8 mouse cellular contexts compared by ENCODE assay signal in genomic region chr6:121635878-121636371, GRCm38 (mm10). TPM values are rescaled to one million over a fixed set of nuclear protein-coding genes. Genes with fewer than 3 reads are reported as not detected.
A peak's percentile ranks its signal among the peaks of the same experiment; 100 is the strongest.
DNase-seq lines count a peak whose midpoint lies in the region; ATAC-seq and TF ChIP-seq lines count a peak whose summit lies in the region.
"Had no signal": no experiment of that assay in that cellular context is flagged by ENCODE, and none has a peak within 500 bp of the region (broad histone marks: within the 10 kb centered on the region; RNA-seq: fewer than 3 reads in every experiment).

No protein-coding gene starts in this region.

- no peaks in the 10 kb centered on the region for H3K27me3 ChIP-seq in lung, embryonic 15.5 days
- H3K27me3 ChIP-seq in embryonic facial prominence, embryonic 11.5 days (ENCODE audit: control insufficient read depth, insufficient read depth, low read length): no peaks in the 10 kb centered on the region
- no peaks in the 10 kb centered on the region for H3K27me3 ChIP-seq in intestine, embryonic 15.5 days (replicated peaks)
- H3K27me3 ChIP-seq in limb, embryonic 14.5 days (ENCODE audit: control insufficient read depth, insufficient read depth, low read length): no peaks in the 10 kb centered on the region

- H3K4me1 ChIP-seq in lung, embryonic 15.5 days: peaks cover 13% of the 10 kb centered on the region; the same call in 1 of the 2 replicates
- H3K4me1 ChIP-seq in embryonic facial prominence, embryonic 11.5 days (ENCODE audit: control insufficient read depth, insufficient read depth, low read length): no peaks in the 10 kb centered on the region
- no peaks in the 10 kb centered on the region for H3K4me1 ChIP-seq in intestine, embryonic 15.5 days (replicated peaks)
- H3K4me1 ChIP-seq in limb, embryonic 14.5 days (ENCODE audit: control insufficient read depth, insufficient read depth, low read length): no peaks in the 10 kb centered on the region

- 5% methylated on average over 12 of the region's 12 CpGs for WGBS in lung, embryonic 15.5 days
- 2% methylated on average over 12 of the region's 12 CpGs for WGBS in embryonic facial prominence, embryonic 11.5 days
- WGBS in intestine, embryonic 15.5 days: 7% methylated on average over 12 of the region's 12 CpGs
- 6% methylated on average over 12 of the region's 12 CpGs for WGBS in limb, embryonic 14.5 days

- no peak for TF ChIP-seq POLR2A in limb, embryonic 14.5 days (IDR thresholded peaks at IDR 0.05; ENCODE audit: borderline replicate concordance, extremely low read depth, insufficient read depth, insufficient read length)

- peak overlapping the region; percentile 46 for H3K4me2 ChIP-seq in lung, embryonic 15.5 days
- H3K4me2 ChIP-seq in embryonic facial prominence, embryonic 11.5 days (ENCODE audit: low read depth, low read length): peak overlapping the region; percentile 45
- peak overlapping the region; percentile 29 for H3K4me2 ChIP-seq in intestine, embryonic 15.5 days (replicated peaks)
- H3K4me2 ChIP-seq in limb, embryonic 14.5 days (replicated peaks; ENCODE audit: low read depth, low read length, severe bottlenecking): peak overlapping the region; percentile 35

- H3K9me3 ChIP-seq in lung, embryonic 15.5 days: no peaks in the 10 kb centered on the region
- no peaks in the 10 kb centered on the region for H3K9me3 ChIP-seq in embryonic facial prominence, embryonic 11.5 days (replicated peaks; ENCODE audit: control insufficient read depth, low read length)
- no peaks in the 10 kb centered on the region for H3K9me3 ChIP-seq in intestine, embryonic 15.5 days
- H3K9me3 ChIP-seq in limb, embryonic 14.5 days (ENCODE audit: control insufficient read depth, low read length): no peaks in the 10 kb centered on the region

- no peaks in the 10 kb centered on the region for H3K36me3 ChIP-seq in lung, embryonic 15.5 days
- H3K36me3 ChIP-seq in embryonic facial prominence, embryonic 11.5 days (replicated peaks; ENCODE audit: control insufficient read depth, insufficient read depth, low read depth, low read length): no peaks in the 10 kb centered on the region
- no peaks in the 10 kb centered on the region for H3K36me3 ChIP-seq in intestine, embryonic 15.5 days
- no peaks in the 10 kb centered on the region for H3K36me3 ChIP-seq in limb, embryonic 14.5 days (ENCODE audit: control insufficient read depth, insufficient read depth, low read length)

- peak; percentile 75; the same call in 1 of the 2 replicates for ATAC-seq in lung, embryonic 15.5 days (ENCODE audit: borderline replicate concordance, extremely low read depth, low FRiP score, low TSS enrichment)
- no peak; the same call in 1 of the 2 replicates for ATAC-seq in embryonic facial prominence, embryonic 11.5 days (replicated peaks; ENCODE audit: insufficient number of reproducible peaks, low FRiP score, low TSS enrichment, low read depth)
- no peak for ATAC-seq in intestine, embryonic 15.5 days
- no peak for ATAC-seq in limb, embryonic 14.5 days (ENCODE audit: low FRiP score, low read depth)
- no peak for ATAC-seq in granulocyte monocyte progenitor cell, adult 5-6 weeks (replicated peaks; ENCODE audit: poor library complexity, severe bottlenecking)

- peak overlapping the region; percentile 19; the same call in 1 of the 2 replicates for H3K27ac ChIP-seq in lung, embryonic 15.5 days
- no peak overlapping the region for H3K27ac ChIP-seq in embryonic facial prominence, embryonic 11.5 days (replicated peaks; ENCODE audit: low read depth, low read length)
- no peak overlapping the region for H3K27ac ChIP-seq in intestine, embryonic 15.5 days
- H3K27ac ChIP-seq in limb, embryonic 14.5 days (replicated peaks; ENCODE audit: low read depth, low read length): no peak overlapping the region
- H3K27ac ChIP-seq: macrophage had no signal

- no peak for DNase-seq in lung, adult 18-20 months
- peak; percentile 52 for DNase-seq in embryonic facial prominence, embryonic 11.5 days (ENCODE audit: low spot score)
- peak; percentile 5 for DNase-seq in limb, embryonic 14.5 days (ENCODE audit: low spot score)
- peak; percentile 3 for DNase-seq in right cerebral cortex, adult 18-20 months

- peak overlapping the region; percentile 8 for H3K4me3 ChIP-seq in lung, embryonic 15.5 days
- peak overlapping the region; percentile 10; the same call in 1 of the 2 replicates for H3K4me3 ChIP-seq in embryonic facial prominence, embryonic 11.5 days (ENCODE audit: low read depth, low read length)
- H3K4me3 ChIP-seq in intestine, embryonic 15.5 days (replicated peaks): no peak overlapping the region
- H3K4me3 ChIP-seq in limb, embryonic 14.5 days (replicated peaks; ENCODE audit: low read length): peak overlapping the region; percentile 11; the same call in 1 of the 2 replicates

- H3K9ac ChIP-seq in lung, embryonic 15.5 days: no peak overlapping the region
- H3K9ac ChIP-seq in embryonic facial prominence, embryonic 11.5 days (replicated peaks; ENCODE audit: low read length): peak overlapping the region; percentile 30
- H3K9ac ChIP-seq in intestine, embryonic 15.5 days: no peak overlapping the region
- peak overlapping the region; percentile 48; the same call in 1 of the 2 replicates for H3K9ac ChIP-seq in limb, embryonic 14.5 days (ENCODE audit: low read depth, low read length, severe bottlenecking)

RNA-seq across cellular contexts. Expression of gene A2m, which starts 0.7 kb away (rescaled TPM):
- polyA plus RNA-seq in lung, embryonic 15.5 days (2015; fragmentation: Nextera tagmentation; extraction: Ambion mirVana): 7.7 and 7.8 TPM in 2 replicates
- 1.6 and 2.6 TPM in 2 replicates for polyA plus RNA-seq in embryonic facial prominence, embryonic 11.5 days (2014; fragmentation: Nextera tagmentation; extraction: Ambion mirVana)
- polyA plus RNA-seq in intestine, embryonic 15.5 days (2015; fragmentation: Nextera tagmentation; extraction: Ambion mirVana): 1.1 and 2.0 TPM in 2 replicates
- polyA plus RNA-seq in limb, embryonic 14.5 days (2012; rRNA removed): 5.1 and 5.2 TPM in 2 replicates
- polyA plus RNA-seq in limb, embryonic 14.5 days (2014; fragmentation: Nextera tagmentation; extraction: Ambion mirVana): 3.5 and 4.5 TPM in 2 replicates
- not detected in 2 replicates for total RNA-seq in granulocyte monocyte progenitor cell, adult 5-6 weeks (2014; fragmentation: Nextera tagmentation)
- not detected in 2 replicates for total RNA-seq in granulocyte monocyte progenitor cell, adult 5-6 weeks (2017)
- polyA plus RNA-seq: macrophage had no signal

Comparison
In these comparisons a context has a peak if more than half of its experiments do, and no peak if none do; other contexts are left out.
1. H3K9ac ChIP-seq: peak in embryonic facial prominence, embryonic 11.5 days (single experiment) and limb, embryonic 14.5 days (single experiment); none in lung, embryonic 15.5 days (single experiment) and intestine, embryonic 15.5 days (single experiment).
2. DNase-seq: peak in embryonic facial prominence, embryonic 11.5 days (single experiment), limb, embryonic 14.5 days (single experiment) and right cerebral cortex, adult 18-20 months (single experiment); none in lung, adult 18-20 months (0 of 2).
3. Peak in every context shown above with its lines, with median percentiles within 50 percentile points of each other: H3K4me2 ChIP-seq.